Mouse (Mus musculus): Measurements from ENCODE around the gene Tmem123. TPM values are rescaled to one million over a fixed set of nuclear protein-coding genes. Genes with fewer than 3 reads are reported as not detected.

Tmem123 gene
- total RNA-seq, 2 experiments from 2014 or later = 13.6 to 14.8 TPM

- no peak for DNase-seq (ENCODE audit: extremely low spot score in 1 of 2, low spot score in 1 of 2)
Measured at GRCm38 (mm10) chr9:7805101-7805506, 41.3 kb downstream of the Tmem123 start.

- DNase-seq (ENCODE audit: extremely low spot score in 1 of 2, low spot score in 1 of 2) = no peak
Measured at GRCm38 (mm10) chr9:7822758-7823157, 58.9 kb downstream of the Tmem123 start.

GRCm38 (mm10) chr9:7824916-7825315, 61.1 kb downstream of the Tmem123 start:
- no peak for DNase-seq (ENCODE audit: extremely low spot score in 1 of 2, low spot score in 1 of 2)

- DNase-seq (ENCODE audit: extremely low spot score in 1 of 2, low spot score in 1 of 2) = no peak
Measured at GRCm38 (mm10) chr9:7828706-7829105, 64.9 kb downstream of the Tmem123 start.

- DNase-seq (ENCODE audit: extremely low spot score in 1 of 2, low spot score in 1 of 2) = no peak
Measured at GRCm38 (mm10) chr9:7829531-7830528, 66.0 kb downstream of the Tmem123 start.

- DNase-seq (ENCODE audit: extremely low spot score in 1 of 2, low spot score in 1 of 2) = no peak
Measured at GRCm38 (mm10) chr9:7833421-7833820, 69.6 kb downstream of the Tmem123 start.

- no peak for DNase-seq (ENCODE audit: extremely low spot score in 1 of 2, low spot score in 1 of 2)
Measured at GRCm38 (mm10) chr9:7835302-7835701, 71.5 kb downstream of the Tmem123 start.

GRCm38 (mm10) chr9:7836331-7836730, 72.5 kb downstream of the Tmem123 start:
- peak; percentile 15 to 44 for DNase-seq (ENCODE audit: extremely low spot score in 1 of 2, low spot score in 1 of 2)

- DNase-seq (ENCODE audit: extremely low spot score in 1 of 2, low spot score in 1 of 2) = peak; percentile 88 to 94
Measured at GRCm38 (mm10) chr9:7836905-7837805, 73.3 kb downstream of the Tmem123 start, which contains the start of gene Birc2. Gene Birc2 (minus strand): TSS chr9:7837064.

GRCm38 (mm10) chr9:7837806-7838440, 74.1 kb downstream of the Tmem123 start:
- DNase-seq (ENCODE audit: extremely low spot score in 1 of 2, low spot score in 1 of 2) = no peak

- DNase-seq (ENCODE audit: extremely low spot score in 1 of 2, low spot score in 1 of 2) = no peak
Measured at GRCm38 (mm10) chr9:7841221-7841620, 77.4 kb downstream of the Tmem123 start.

Small RNA genes lying within 50 kb of the gene (microRNA-seq; reads per million reads assigned to microRNA genes)
- 0.37 to 1.2 reads per million in 2 experiments for gene Mir5618

Other genes starting within 250 kb of the Tmem123 start
- gene Mmp8, start 205.6 kb upstream of the Tmem123 start, total RNA-seq (2021) = not detected
- gene Mmp27, start 192.6 kb upstream of the Tmem123 start, total RNA-seq (2021) = not detected
- not detected for gene Mmp20, start 135.8 kb upstream of the Tmem123 start, total RNA-seq (2021)
- gene Mmp7, start 72.0 kb upstream of the Tmem123 start, total RNA-seq (2021) = not detected
- gene Birc2, start 73.0 kb downstream of the Tmem123 start, total RNA-seq (2021) = 10 to 100 TPM; 35.0 to 36.2 TPM
- 1 to 10 TPM; 1.3 to 1.6 TPM for gene Birc3, start 109.1 kb downstream of the Tmem123 start, total RNA-seq (2021)
- gene Yap1, start 240.6 kb downstream of the Tmem123 start, total RNA-seq (2021) = 10 to 100 TPM; 14.2 to 17.3 TPM

All from layer of hippocampus, postnatal 25 days (tissue).